Mouse (Mus musculus) layer of hippocampus, postnatal 36 days (tissue): Measurements from ENCODE around the gene Cbx6. TPM values are rescaled to one million over a fixed set of nuclear protein-coding genes. Genes with fewer than 3 reads are reported as not detected.
"Not testable (repeated sequence)": the region's sequence is repeated elsewhere in the genome, so short reads cannot be mapped to it uniquely, and the experiment has no call there.

Experiments
- DNase-seq, 2 experiments: peaks; one replicate each; pipeline ENCODE4 v3.0.0; 2022
- total RNA-seq, 2 experiments: library from RNA; stranded (reverse); gene quantifications; 2 replicates each; pipeline ENCODE4 v1.2.3; 2021

Cbx6 gene
- total RNA-seq, 2 experiments from 2014 or later = 335 to 366 TPM

GRCm38 (mm10) chr15:79829431-79829830 is 5.1 kb downstream of the Cbx6 start:
- DNase-seq = no peak

GRCm38 (mm10) chr15:79828366-79829035 is 6.0 kb downstream of the Cbx6 start:
- DNase-seq = peak; percentile 40 to 41

GRCm38 (mm10) chr15:79827778-79828210 is 6.7 kb downstream of the Cbx6 start:
- DNase-seq = no peak

GRCm38 (mm10) chr15:79827061-79827777 is 7.3 kb downstream of the Cbx6 start:
- DNase-seq = no peak

- no peak for DNase-seq
Measured at GRCm38 (mm10) chr15:79826221-79826935, 8.1 kb downstream of the Cbx6 start.

GRCm38 (mm10) chr15:79825146-79825825 is 9.2 kb downstream of the Cbx6 start:
- DNase-seq = peak in 1 of 2 experiments; percentile 25

GRCm38 (mm10) chr15:79823588-79824280 is 10.8 kb downstream of the Cbx6 start:
- DNase-seq = no peak

GRCm38 (mm10) chr15:79822265-79823199 is 12.0 kb downstream of the Cbx6 start:
- no peak for DNase-seq

GRCm38 (mm10) chr15:79818325-79818724 is 16.2 kb downstream of the Cbx6 start:
- no peak for DNase-seq

GRCm38 (mm10) chr15:79813666-79814258 is 20.7 kb downstream of the Cbx6 start:
- DNase-seq = no peak

- not testable (repeated sequence) for DNase-seq
Measured at GRCm38 (mm10) chr15:79812840-79813239, 21.6 kb downstream of the Cbx6 start.

- no peak for DNase-seq
Measured at GRCm38 (mm10) chr15:79810997-79811396, 23.5 kb downstream of the Cbx6 start.

- DNase-seq = no peak
Measured at GRCm38 (mm10) chr15:79810061-79810460, 24.4 kb downstream of the Cbx6 start.

- no peak for DNase-seq
Measured at GRCm38 (mm10) chr15:79808658-79809057, 25.8 kb downstream of the Cbx6 start.

- no peak for DNase-seq
Measured at GRCm38 (mm10) chr15:79808114-79808513, 26.4 kb downstream of the Cbx6 start.

- no peak for DNase-seq
Measured at GRCm38 (mm10) chr15:79807050-79807449, 27.4 kb downstream of the Cbx6 start.

GRCm38 (mm10) chr15:79805246-79805645 is 29.2 kb downstream of the Cbx6 start:
- DNase-seq = no peak

GRCm38 (mm10) chr15:79804352-79805071 is 30.0 kb downstream of the Cbx6 start, which contains the start of gene Nptxr:
TSS of gene Nptxr (minus strand) at chr15:79804766.
- DNase-seq = no peak

GRCm38 (mm10) chr15:79803533-79804351 is 30.7 kb downstream of the Cbx6 start:
- no peak for DNase-seq
